Mouse (Mus musculus): ENCODE data around the gene Cfap45.
A peak's percentile ranks its signal among the peaks of the same experiment; 100 is the strongest.

The Cfap45 gene

GRCm38 (mm10) chr1:172497428-172497827 lies 23.2 kb upstream of the Cfap45 start:
- DNase-seq, result no peak

DNA sequence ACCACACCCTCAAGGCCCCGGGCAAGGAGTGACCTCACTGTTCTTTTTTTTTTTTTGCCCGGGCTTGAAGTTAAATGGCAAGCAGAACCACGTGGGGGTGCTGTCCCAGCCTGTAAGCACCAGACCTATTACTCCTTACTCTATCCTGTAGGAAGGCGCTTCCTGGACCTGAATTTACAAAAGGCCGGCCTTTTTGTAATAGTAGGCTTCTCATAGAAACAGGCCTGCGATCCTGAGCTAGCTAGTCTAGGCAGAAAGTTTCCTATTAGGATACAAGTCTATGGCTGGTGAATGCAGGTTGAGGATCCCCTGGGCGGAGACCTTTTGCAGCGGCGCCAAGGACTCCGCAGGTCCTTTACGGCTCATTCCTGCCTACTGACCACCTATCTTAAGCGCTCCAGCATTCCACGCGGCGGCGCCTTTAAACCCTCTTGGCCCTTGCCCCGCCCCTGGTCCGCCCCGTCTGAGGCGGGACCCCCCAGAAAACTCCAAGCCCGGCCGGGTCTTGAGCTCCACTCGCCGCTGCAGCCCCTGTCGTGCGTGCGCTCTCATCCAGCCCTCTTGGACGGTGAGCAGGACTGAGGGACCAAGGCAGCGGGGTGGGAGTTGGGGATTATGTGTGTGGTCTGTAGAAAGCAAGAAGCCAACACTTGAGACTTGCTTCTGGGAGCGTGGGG lies 20.7 kb upstream of the Cfap45 start, which contains the start of gene Tagln2:
Tagln2 (plus strand) TSS at position 283 of the 677 bp plus-strand sequence.
- peak; percentile 74 for DNase-seq

- peak; percentile 48 for DNase-seq
Measured at GRCm38 (mm10) chr1:172500451-172501370, 19.9 kb upstream of the Cfap45 start.

GRCm38 (mm10) chr1:172501371-172502144 lies 19.0 kb upstream of the Cfap45 start:
- DNase-seq, result peak; percentile 76

DNA sequence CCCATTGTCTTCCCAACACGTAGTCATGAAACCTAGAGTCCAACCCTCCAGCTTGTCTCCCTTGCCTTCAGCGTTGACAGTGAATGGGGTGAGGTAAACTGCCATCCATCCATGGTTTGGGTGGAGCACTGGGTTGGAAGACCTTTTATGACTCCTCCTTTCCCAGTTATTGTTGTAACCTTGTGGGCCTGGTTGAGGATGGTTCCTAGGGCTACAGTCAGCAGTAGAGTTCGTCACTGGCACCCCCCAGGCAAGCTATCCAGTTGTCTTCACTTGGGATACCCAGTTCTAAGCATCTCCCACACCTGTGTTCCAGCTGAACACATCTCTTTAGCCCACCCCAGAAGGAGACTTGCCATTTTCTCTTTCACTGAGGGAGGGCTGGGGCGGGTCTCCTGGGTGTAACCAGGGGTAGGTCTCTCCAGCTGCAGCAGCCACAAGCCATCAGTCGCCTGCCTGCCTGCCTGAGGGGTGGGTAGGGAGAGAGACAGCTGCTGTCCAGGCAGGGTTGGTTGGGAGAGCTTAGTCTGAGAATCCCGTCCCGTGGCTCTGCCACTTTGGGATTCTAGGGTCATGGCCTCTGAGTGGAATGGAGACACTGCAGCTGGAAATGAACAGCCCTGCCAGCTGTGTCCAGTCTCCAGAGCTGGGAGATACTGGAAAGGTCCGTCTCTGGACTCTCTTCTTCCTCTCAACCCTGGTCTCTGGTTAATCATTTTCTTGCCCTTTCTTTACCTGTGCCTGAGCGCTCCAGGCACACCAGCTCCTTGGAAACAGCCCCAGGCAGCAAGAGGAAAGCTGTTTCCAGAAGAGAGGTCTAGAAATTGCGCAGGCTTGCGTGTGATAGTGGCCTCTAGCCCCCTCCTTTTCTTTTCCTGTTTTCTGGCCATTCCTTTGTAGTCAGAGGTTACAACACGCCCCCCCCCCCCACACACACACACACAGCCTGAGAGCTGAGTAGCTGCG lies 18.2 kb upstream of the Cfap45 start:
- peak; percentile 46 for DNase-seq

DNA sequence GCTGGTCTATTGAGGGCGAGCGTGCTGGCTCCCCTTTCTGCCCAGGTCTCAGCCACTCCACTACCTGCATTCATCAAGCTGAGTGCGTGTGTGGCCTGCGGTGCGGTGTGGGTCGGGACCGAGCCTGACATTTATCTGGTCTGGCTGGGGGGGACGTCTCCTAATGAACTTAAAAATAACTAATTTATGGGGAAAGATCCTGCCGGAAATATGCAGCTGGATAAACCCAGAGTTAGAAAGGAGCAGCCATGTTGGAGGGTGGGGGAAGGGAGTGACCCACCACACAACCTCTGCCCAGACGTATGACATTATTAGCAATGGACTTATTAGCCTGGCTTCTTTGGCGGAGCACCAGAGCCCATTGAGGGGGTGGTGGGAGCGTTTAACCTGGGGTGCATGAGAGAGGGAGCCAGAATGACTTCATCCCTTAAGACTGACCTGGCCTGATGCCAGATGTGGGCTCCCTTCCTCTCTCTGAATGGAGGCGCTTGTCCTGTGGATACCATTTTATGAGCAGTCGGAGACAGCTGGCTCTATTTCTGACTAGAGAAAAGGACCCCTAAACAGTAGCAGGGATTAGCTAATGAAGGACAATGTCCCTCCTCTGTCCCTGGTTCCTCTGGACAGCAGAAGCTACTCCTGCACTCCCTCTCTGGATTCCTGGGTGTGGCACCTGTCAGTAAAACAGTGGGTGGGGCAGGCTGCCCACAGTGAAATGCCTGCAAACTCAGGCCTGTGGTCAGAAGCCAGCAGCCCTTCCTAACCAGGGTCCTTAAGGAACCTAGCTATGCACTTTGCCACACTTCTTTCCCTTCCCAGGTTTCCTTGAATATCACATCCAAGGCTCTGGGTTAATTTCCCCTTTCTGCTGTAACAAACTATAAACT lies 17.2 kb upstream of the Cfap45 start:
- DNase-seq, result no peak

GRCm38 (mm10) chr1:172504756-172505155 lies 15.8 kb upstream of the Cfap45 start:
- no peak for DNase-seq

- no peak for DNase-seq
Measured at GRCm38 (mm10) chr1:172507001-172507400, 13.6 kb upstream of the Cfap45 start.

DNA sequence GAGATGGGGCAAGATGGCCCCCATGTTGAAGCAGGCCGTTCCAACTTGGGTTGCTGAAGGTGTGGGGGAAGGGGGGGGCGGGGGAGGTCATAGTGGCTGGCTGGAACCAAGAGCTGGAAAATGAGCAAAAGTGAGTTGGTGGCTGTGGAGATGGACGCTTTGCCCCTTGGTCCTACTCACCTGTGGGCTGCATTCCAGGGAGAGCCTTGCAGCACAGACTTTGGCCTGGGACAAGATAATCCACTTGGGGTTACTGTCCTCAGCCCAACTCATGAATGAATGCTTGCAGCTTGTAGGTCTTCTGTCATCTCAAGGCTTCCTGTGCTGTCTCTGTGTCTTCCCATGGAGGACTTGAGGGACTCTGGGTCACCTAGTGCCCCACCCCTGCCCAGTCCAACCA lies 12.9 kb upstream of the Cfap45 start:
- no peak for DNase-seq

- DNase-seq, result no peak
Measured at GRCm38 (mm10) chr1:172508172-172508571, 12.4 kb upstream of the Cfap45 start.

DNA sequence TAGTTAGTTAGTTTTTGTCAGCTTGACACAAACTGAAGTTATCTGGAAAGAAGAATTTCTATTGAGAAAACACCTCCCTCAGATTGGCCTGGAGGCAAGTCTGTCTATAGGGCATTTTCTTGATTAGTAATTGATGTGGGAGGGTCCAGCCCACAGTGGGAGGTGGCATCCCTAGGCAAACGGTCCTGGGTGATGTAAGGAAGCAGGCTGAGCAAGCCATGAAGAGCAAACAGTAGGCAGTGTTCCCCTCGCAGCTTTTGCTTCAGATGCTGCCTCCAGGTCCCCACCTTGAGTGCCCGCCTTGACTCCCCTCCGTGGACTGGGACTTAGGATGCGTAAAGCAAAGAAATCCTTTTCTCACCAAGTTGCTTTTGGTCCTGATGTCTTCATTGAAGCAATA lies 11.4 kb upstream of the Cfap45 start:
- DNase-seq, result no peak

DNA sequence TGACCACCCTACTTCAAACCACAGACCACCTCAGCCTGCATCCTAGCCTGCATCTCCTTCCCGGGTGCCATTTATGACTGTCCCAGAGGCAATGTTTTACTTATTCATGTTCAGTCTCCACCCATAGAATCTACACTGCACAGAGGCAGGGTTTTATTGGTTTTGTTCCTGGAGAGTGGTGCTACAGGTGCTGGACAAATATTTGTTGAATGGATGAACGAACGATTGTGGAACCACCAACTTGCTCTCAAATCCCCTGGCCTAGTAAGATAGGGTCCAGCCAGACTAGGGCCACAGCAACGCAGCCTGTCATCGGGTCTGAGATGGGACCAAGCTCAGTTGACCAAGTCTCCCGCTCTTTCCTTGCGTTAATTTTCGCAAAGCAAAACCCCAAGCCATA lies 10.6 kb upstream of the Cfap45 start:
- no peak for DNase-seq

DNA sequence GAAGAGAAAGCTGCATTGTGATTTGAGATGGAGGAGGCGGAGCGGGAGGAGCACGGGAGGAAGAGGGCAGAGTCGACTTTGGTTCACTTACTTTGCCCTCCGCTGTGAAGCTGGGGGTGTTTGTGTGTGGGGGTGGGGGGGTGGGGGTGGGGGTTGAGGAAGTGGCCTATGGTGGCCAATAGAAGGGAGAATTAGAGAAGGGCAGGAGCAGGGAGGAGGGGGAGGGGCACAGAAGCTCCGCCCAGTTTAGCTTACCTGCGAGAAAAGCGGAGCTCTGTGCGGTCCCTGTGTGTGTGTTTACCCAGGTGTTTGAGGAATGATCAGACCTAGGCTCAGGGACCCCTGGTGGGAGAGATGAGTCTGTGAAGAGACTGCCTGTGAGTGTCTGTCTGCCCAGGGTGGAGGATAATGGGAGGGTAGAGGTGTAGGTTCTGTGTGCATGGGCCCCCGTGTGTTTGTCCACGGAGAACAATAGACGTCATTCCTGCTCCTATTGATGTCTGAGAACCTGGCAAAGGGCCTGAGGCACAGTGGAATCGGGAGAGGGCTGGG lies 10.1 kb upstream of the Cfap45 start:
- DNase-seq, result no peak

GRCm38 (mm10) chr1:172512962-172513361 lies 7.6 kb upstream of the Cfap45 start:
- peak; percentile 81 for DNase-seq

- DNase-seq, result peak; percentile 72
Measured at GRCm38 (mm10) chr1:172513525-172514212, 6.9 kb upstream of the Cfap45 start.

DNA sequence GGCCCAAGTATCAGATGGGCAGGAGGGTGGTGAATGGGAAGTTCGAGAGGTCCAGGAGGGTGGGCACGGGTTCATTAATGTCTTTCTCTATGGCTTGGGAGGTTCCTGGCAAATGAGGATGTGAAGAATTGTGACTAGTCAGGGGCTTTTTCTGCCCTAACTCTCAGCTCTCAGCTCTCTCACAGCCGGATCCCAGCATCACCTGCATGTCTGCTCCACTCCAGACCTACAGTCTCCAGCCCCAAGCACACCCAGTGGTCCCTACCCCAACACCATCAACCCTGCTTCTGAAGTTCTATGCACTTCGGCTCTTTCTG lies 6.4 kb upstream of the Cfap45 start:
- peak; percentile 48 for DNase-seq

- DNase-seq, result no peak
Measured at GRCm38 (mm10) chr1:172514551-172515268, 5.9 kb upstream of the Cfap45 start.

DNA sequence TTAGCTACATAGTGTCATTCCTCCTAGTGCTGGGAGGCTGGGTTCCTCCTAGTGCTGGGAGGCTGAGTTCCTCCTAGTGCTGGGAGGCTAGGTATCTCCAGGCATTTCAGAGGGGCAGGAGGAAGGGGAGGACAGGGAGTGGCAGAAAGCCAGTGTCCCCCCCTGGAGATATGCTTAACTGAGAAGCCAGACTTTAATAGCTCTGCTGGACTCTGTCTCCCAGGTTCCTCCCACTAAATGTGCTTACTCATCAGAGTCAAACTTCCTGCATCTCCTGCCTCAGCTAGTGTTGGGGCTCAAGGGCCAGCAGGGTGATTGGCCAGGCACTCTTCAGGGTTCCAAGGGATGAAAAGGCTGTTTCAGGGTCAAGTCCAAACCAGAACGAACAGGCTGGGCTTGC lies 5.2 kb upstream of the Cfap45 start:
- DNase-seq, result no peak

- peak; percentile 54 for DNase-seq
Measured at GRCm38 (mm10) chr1:172518013-172518412, 2.6 kb upstream of the Cfap45 start.

DNA sequence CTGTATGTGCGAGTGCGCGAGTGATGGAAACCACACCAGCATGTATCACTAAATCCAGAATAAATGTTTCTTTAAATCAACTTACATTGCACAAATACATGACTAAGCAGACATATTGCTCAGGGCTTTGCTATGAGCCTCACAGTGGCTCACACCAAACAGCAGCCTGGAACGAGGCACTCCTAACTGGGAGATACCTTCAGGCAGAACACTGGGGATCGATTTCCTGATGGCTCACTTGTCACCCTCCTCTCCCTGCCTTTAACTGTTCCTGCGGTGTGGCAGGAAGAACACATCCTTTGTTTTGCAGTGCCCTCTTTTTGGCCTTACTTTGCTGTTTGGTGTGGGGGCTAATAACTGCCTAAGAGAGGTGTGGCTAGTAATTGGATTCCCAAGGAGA lies 957 bp upstream of the Cfap45 start:
- no peak for DNase-seq

All from thymus, postnatal 4 days (tissue).